Mouse (Mus musculus) CD4-positive helper T cell, adult 2 months (primary cell): ENCODE data around the gene Nckap1.

Experiments
- DNase-seq: peaks from one replicate; pipeline ENCODE4 v3.0.0-alpha.2; 2012; ENCODE audit warnings: low read depth, missing footprints, low spot score

Nckap1 gene

GRCm38 (mm10) chr2:80581043-80581711 lies at the start of gene Nckap1:
Gene Nckap1, minus strand, starts transcription at chr2:80581380.
- peak; percentile 83 for DNase-seq

- DNase-seq: no peak
Measured at GRCm38 (mm10) chr2:80624523-80624922, 43.3 kb upstream of the Nckap1 start.

DNA sequence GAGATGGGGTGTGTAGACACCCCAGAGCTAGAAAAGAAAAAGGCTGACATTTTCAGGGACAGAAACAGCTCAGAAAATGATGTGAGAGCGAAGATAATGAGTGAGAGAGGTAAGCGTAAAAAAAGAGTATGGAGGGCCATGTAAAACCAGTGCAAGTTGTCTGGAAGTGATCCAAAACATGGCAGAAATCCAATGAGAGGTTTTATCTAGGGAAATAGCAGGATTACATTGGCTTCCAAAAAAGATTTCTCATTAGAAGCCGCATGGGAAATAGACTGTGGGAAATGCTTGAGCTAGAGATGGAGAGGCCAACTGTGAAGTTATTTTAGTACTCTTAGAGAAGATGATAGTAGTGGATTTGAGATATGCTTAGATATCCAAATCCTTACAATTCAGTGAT lies 40.7 kb upstream of the Nckap1 start:
- DNase-seq: no peak

- no peak for DNase-seq
Measured at GRCm38 (mm10) chr2:80618991-80619390, 37.8 kb upstream of the Nckap1 start.

DNA sequence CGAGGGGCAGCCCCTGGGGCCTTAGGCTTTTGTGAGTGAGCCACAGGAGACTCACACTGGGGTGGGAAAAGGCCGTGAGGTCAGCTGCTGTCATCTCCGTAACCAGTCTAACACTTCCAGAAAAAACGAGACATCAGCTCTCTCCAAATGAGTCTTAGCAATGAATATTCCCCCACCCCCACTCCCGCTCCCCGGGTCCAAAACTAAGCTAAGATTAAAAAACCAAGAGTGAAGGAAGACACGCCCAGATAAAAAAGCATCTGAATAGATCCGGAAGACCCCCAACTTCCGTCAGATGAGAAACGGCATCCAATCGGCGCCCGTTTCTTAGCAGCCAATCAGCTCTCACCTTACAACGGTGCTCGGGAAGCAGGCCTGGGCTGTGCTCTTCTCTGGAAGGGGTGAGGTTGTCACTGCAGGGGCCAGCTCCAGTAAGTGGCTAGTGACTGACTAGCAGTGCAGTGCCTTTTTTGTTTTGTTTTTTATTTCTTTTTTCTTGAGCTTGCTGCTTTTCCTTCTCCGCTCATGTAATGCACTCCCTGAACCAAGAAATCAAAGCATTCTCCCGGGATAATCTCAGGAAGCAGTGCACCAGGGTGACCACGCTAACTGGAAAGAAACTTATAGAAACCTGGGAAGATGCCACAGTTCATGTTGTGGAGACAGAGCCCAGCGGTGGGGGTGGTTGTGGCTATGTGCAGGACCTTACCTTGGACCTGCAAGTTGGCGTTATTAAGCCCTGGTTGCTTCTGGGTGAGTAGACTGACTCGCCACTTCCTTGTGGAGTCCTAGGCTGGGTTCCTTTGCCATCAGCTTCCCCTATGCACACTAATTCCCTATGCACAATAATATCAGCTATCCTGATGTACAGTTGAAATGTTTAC lies 35.9 kb upstream of the Nckap1 start, which contains the start of the genes Dusp19 and Nup35:
Gene Dusp19, plus strand, starts transcription at position 192 of the 884 bp plus-strand sequence.
Gene Nup35, plus strand, starts transcription at position 383 of the 884 bp plus-strand sequence.
- DNase-seq: peak; percentile 92

DNA sequence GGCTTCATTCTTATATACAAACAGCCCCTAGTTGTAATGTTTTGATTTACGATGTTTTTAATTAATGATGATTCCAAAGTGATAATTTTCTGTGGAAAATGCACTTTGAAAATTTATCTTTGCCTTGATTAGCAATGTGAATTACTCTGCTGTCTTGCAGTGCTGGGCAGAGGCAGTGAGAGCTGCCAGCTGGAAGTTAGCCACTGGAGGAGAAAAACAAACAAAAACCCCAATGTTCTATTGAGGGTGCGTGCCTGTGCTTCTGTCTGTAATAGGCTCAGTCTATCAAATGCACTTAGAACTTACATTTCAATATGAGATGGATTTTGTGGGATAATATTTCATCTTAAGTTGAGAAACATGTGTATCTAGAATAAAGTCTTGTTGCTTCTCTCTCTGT lies 31.6 kb upstream of the Nckap1 start:
- no peak for DNase-seq

DNA sequence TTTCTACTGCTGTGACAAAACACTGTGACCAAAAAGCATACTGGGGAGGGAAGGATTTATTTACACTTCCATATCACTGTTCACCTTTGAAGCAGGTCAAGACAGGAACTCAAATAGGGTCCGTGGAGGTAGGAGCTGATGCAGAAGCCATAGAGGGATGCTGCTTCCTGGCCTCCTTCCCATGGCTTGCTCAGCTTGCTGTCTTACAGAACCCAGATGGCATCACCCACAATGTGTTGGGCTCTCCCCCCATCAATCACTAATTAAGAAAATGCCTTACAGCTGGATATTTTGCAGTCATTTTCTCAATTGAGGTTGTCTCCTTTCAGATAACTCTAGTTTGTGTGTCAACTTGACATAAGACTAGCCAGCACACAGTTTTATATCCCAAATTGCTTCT lies 31.1 kb upstream of the Nckap1 start:
- DNase-seq: no peak

- no peak for DNase-seq
Measured at GRCm38 (mm10) chr2:80603771-80604426, 22.7 kb upstream of the Nckap1 start.

DNA sequence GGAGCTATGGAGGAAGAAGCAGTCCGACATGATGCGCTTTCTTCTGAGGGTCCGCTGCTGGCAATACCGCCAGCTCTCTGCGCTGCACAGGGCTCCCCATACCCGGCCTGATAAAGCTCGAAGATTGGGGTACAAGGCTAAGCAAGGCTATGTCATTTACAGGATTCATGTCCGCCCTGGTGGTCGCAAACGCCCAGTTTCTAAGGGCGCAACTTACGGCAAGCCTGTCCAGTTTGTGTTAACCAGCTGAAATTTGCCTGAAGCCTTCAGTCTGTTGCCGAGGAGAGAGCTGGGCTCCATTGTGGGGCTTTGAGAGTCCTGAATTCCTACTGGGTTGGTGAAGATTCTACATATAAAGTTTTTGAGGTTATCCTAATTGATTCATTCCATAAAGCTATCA lies 21.6 kb upstream of the Nckap1 start:
- no peak for DNase-seq

GRCm38 (mm10) chr2:80600611-80601010 lies 19.4 kb upstream of the Nckap1 start:
- no peak for DNase-seq

GRCm38 (mm10) chr2:80599850-80600249 lies 18.7 kb upstream of the Nckap1 start:
- DNase-seq: no peak

- no peak for DNase-seq
Measured at GRCm38 (mm10) chr2:80596960-80597359, 15.8 kb upstream of the Nckap1 start.

GRCm38 (mm10) chr2:80594215-80594918 lies 13.2 kb upstream of the Nckap1 start:
- no peak for DNase-seq

- no peak for DNase-seq
Measured at GRCm38 (mm10) chr2:80582356-80582755, 1.2 kb upstream of the Nckap1 start.

GRCm38 (mm10) chr2:80580311-80580961 lies 744 bp downstream of the Nckap1 start:
- DNase-seq: no peak

DNA sequence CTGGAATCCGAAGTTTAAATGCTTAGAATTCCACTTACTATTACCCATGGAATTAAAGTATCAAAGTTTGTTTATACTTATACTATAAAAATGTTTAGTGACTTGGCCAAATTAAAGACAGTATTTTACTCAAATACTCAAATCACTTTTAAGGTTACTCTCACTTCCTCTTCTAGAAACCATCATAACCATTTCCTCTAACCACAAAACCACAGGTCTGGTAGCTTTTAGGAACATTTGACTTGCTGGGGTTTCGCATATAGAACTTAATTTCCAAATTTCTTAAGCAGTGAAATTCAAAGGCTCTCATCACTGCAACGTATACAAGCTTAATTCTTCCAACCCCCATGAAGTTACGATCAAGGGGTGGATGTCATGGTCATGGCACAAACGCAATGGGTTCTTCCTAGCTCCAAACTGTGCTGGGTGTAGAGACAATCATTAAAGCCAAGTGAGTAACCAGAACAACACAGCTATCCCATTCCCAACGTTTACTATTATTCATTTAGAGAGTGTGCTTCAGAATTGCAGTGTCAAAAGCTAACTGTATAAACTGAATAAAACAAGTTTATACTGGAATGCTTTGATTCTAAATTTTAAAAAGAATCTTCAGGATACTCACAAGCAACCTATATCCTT lies 1.8 kb downstream of the Nckap1 start:
- DNase-seq: peak; percentile 65

DNA sequence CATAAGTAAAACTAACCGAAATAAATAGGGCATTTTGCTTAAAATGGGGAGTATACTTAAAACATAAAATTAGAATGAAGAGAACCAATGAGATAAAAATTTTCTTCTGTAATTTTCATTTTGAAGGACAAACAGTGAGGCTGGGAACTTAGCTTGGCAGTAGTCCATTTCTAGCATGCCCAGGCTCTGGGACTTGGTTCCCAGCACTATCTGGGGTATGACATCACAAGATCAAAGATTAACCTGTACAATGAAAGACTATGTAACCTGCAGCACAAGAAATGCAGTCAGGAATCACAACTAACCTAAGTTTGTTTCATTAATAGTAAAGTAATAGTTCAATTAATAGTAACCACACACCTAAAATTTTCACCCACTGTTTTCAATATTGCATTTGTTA lies 3.9 kb downstream of the Nckap1 start:
- DNase-seq: no peak

- DNase-seq: no peak
Measured at GRCm38 (mm10) chr2:80570656-80571055, 10.5 kb downstream of the Nckap1 start.

GRCm38 (mm10) chr2:80567411-80567810 lies 13.8 kb downstream of the Nckap1 start:
- no peak for DNase-seq

GRCm38 (mm10) chr2:80562253-80562652 lies 18.9 kb downstream of the Nckap1 start:
- no peak for DNase-seq

GRCm38 (mm10) chr2:80561478-80561877 lies 19.7 kb downstream of the Nckap1 start:
- DNase-seq: no peak
